Mouse (Mus musculus) small intestine, adult 2 months (tissue): Measurements from ENCODE around the gene Evi2a.

Experiments
- CTCF ChIP-seq: fragments of 200-500 bp; IDR thresholded peaks from 2 replicates; pipeline ENCODE4 v1.5.1; 2012; ENCODE audit warnings: low read depth, mild to moderate bottlenecking, control low read depth, inconsistent platforms, low read length, moderate library complexity, mixed read lengths; ENCODE audit not compliant: insufficient replicate concordance, insufficient read length; ENCODE audit errors: extremely low read depth
- POLR2A ChIP-seq: fragments of 200-500 bp; IDR thresholded peaks from 2 replicates; pipeline ENCODE4 v1.6.1; 2012; ENCODE audit warnings: low read depth, mild to moderate bottlenecking, control low read depth, inconsistent platforms, low read length, moderate library complexity

DNA sequence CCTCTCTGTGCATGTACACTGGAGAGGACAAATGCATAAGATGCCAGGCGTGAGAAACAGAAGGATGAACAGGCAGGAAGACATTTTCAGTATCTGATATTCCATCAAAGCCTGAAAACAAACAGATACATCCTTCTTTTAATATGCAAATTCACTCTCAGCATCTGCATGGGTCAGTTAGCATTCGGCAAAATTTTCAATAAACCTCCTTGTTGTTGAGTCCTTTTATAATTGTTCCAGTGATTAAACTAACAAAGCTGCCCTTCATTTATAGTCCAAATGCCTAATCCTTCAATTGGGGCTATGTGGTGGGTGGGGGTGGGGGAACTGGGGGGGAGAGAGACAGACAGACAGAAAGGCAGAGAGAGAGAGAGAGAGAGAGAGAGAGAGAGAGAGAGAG is 27.5 kb downstream of the Evi2a start:
- no peak for TF ChIP-seq CTCF
- TF ChIP-seq POLR2A = no peak
